Mouse (Mus musculus): ENCODE measurements around the gene Slc41a2.

DNA sequence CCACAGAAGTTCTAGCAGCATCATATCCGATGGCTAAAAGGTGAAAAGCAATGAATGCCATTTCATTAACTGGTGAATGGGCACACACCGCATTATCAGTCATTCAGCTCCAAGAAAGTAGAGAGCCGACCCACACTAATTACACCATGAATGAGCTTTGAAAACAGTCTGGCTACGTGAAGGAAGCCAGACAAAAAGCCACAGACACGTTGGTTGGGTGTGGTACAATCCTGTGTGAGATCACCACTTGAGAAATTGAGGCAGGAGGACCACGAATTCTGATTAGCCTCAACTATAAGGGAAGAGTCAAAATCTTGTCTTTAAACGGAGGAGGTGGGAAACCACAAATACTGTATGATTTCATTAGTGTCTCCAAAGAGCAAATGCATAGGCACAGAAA lies 1.3 kb downstream of the Slc41a2 start:
- TF ChIP-seq POLR2A (IDR thresholded peaks at IDR 0.05; ENCODE audit: control insufficient read depth, low read depth, low read length), result no peak
- TF ChIP-seq CTCF (IDR thresholded peaks at IDR 0.05; ENCODE audit: control insufficient read depth, insufficient read depth, insufficient replicate concordance, low read depth, low read length), result no peak
